Mouse (Mus musculus) brain, embryonic 14.5 days (tissue): ENCODE measurements at regions not wholly inside any gene's neighbourhood (a gene's known extent, or its start where the extent isn't known, plus 50 kb on each side); places are given as distances from the start of the nearest gene placed in this dataset.

Experiments
- CTCF ChIP-seq: fragments of 200-500 bp; IDR thresholded peaks from 2 replicates; pipeline ENCODE4 v1.5.1; 2012; ENCODE audit warnings: inconsistent platforms, mild to moderate bottlenecking, moderate library complexity, borderline replicate concordance; ENCODE audit not compliant: insufficient read depth, insufficient read length; ENCODE audit errors: extremely low read depth
- POLR2A ChIP-seq: fragments of 200-500 bp; IDR thresholded peaks from 2 replicates; pipeline ENCODE4 v1.6.1; 2012; ENCODE audit warnings: mild to moderate bottlenecking, inconsistent platforms, borderline replicate concordance; ENCODE audit not compliant: poor library complexity, insufficient read depth, insufficient read length, severe bottlenecking; ENCODE audit errors: extremely low read depth

- no peak for TF ChIP-seq CTCF
- no peak for TF ChIP-seq POLR2A
Observed at GRCm38 (mm10) chr7:125140854-125141253, 303.6 kb upstream of the Kdm8 start.
